Mouse (Mus musculus) lung, postnatal 0 days (tissue): ENCODE measurements around the gene Upk2.
"Not testable (repeated sequence)": the region's sequence is repeated elsewhere in the genome, so short reads cannot be mapped to it uniquely, and the experiment has no call there.

Experiments
- CTCF ChIP-seq: IDR thresholded peaks from 2 replicates; pipeline ENCODE4 v1.5.1; 2016; ENCODE audit warnings: antibody characterized with exemption, mild to moderate bottlenecking
- EP300 ChIP-seq: IDR thresholded peaks from 2 replicates; pipeline ENCODE4 v1.6.1; 2016; ENCODE audit warnings: antibody characterized with exemption, mild to moderate bottlenecking, control low read depth

DNA sequence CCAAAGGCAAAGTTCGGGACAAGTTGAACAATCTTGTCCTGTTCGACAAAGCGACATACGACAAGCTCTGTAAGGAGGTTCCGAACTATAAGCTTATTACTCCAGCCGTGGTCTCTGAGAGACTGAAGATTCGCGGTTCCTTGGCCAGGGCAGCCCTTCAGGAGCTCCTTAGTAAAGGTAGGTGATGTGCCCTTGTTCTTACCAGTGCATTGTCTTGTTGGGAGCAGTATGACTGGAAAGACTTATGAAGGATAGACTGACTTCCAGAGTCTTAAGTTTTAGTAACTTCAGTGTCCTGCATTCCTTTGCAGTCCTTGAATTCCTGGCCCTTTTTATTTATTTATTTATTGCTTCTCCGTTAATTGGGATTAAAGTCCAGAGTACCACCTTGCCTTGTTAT lies 46.1 kb downstream of the Upk2 start:
- not testable (repeated sequence) for TF ChIP-seq EP300, CTCF
